Mouse (Mus musculus): ENCODE data around the gene Olfr893.
"Not testable (repeated sequence)": the region's sequence is repeated elsewhere in the genome, so short reads cannot be mapped to it uniquely, and the experiment has no call there.

Olfr893 gene

GRCm38 (mm10) chr9:38208065-38208464 lies at the start of gene Olfr893:
Gene Olfr893 (plus strand): TSS chr9:38208365.
- DNase-seq (ENCODE audit: low spot score) = no peak

GRCm38 (mm10) chr9:38168341-38168740 lies 39.8 kb upstream of the Olfr893 start:
- not testable (repeated sequence) for DNase-seq (ENCODE audit: low spot score)

GRCm38 (mm10) chr9:38180721-38181120 lies 27.4 kb upstream of the Olfr893 start, which contains the start of gene Olfr891:
Gene Olfr891 (minus strand): TSS chr9:38180821.
- no peak for DNase-seq (ENCODE audit: low spot score)

GRCm38 (mm10) chr9:38217755-38218154 lies 9.6 kb downstream of the Olfr893 start, which contains the start of gene Olfr894:
Gene Olfr894 (plus strand): TSS chr9:38218055.
- DNase-seq (ENCODE audit: low spot score) = no peak

- DNase-seq (ENCODE audit: low spot score) = no peak
These were observed 44.3 kb downstream of the Olfr893 start, which contains the start of gene Olfr143 for GRCm38 (mm10) chr9:38252474-38252873. Gene Olfr143 (plus strand): TSS chr9:38252774.
